Mouse (Mus musculus) hindlimb bud, embryonic 11.5 days (tissue): ENCODE measurements around the gene Prkcg.
"Not testable (repeated sequence)": the region's sequence is repeated elsewhere in the genome, so short reads cannot be mapped to it uniquely, and the experiment has no call there.

ENCODE experiments used
- DNase-seq: peaks from one replicate; pipeline ENCODE4 v3.0.0-alpha.2; 2012; ENCODE audit warnings: low read depth, low spot score; ENCODE audit errors: extremely low spot score

The Prkcg gene

DNA sequence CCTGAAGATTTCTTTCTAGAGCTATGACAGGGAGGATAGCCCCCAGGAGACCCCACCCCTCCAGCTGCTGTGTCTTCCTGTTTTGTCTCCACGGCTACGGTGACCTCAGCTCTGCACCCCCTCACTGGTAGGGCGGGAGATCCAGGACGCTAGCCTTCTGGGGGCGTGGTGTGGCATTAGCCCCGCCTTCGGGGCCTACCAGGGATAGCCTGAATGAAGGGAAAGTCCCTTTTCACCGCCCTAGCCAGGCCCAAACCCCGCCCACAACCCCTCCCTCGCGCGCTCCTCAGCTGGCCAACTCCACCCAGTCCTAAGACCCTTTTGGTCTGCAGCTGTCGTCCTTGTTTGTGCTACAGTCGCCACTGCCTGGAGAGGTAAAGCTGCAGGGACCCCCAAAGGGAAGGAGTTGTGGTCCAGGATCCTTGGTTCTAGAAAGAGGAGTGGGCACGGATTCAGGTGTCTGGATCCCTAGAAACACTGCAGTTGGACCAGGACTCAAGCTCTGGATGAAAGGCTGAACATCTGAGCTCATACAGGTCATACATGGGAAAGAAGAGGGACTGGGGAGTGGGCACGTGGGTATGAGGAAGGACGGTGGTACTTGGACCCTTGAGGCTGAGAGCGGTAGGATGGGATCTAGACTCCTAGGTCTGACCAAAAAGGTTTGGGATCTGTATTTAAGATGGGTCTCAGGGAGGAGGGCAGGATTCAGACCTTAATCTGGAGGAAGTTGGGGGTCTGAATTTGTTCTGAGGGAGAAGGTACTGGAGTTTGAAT, 1.5 kb downstream of the Prkcg start:
- peak; percentile 79 for DNase-seq

DNA sequence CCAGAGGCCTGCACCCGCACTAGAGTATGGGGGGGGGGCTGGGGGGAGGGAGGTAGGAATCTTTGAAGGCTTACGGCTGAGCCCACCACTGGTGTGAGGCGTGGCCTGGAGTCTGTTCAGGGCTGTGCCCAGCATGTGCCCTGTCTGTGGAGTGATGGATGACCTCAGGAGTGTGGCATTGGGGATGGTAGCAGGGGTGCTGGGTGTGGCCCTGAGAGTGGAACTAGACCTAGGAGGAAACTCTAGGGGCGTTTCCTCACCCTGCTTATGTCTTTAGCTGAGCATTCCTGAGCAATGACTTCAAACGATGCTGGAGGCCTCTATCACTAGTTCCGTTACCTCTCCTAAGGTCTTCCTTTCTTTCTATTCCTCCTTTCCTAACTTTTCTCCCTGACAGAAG, 2.2 kb downstream of the Prkcg start:
- DNase-seq = no peak

- DNase-seq = no peak
Measured at GRCm38 (mm10) chr7:3291764-3292163, 2.8 kb downstream of the Prkcg start.

GRCm38 (mm10) chr7:3292271-3292670, 3.3 kb downstream of the Prkcg start:
- DNase-seq = not testable (repeated sequence)

- DNase-seq = no peak
Measured at GRCm38 (mm10) chr7:3292791-3293190, 3.8 kb downstream of the Prkcg start.

- DNase-seq = no peak
Measured at GRCm38 (mm10) chr7:3294794-3295193, 5.8 kb downstream of the Prkcg start.

DNA sequence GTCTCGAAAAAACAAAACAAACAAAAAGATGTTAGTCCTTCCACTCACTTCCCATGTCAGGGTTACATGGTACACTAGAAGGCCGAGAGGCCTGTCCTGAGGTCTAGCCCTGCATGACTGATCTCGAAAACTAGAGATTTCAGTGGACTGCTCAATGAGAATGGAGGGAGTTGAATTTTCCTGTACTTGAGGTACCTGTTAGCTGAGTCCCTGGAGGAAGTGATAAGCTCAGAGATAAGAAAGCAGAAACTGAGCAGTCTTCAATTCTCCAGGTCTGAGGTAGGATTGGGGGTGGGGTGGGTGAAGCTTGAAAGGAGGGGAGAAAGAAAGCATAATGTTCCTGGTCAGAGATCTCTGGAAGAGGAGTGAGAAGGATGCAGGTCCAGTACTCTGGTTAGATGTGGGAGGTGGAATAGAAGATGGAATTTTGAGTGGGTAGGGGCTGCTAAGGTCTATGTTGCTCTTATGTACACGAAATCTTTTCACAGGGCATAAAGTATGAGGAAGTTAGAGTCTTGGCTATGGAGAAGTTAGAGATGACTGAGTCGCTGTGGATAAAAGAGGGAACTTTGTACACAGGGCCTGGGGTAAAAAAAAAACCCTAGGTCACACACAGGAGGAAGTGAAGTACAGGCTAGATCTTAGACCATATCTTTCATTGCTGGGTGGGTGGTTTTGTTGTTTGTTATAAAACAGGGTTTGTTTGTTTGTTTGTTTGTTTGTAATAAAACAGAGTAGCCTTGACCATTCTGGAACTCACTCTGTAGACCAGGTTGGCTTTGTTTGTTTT, 6.5 kb downstream of the Prkcg start:
- DNase-seq = no peak

GRCm38 (mm10) chr7:3296711-3297110, 7.7 kb downstream of the Prkcg start:
- DNase-seq = no peak

GRCm38 (mm10) chr7:3299941-3300617, 11.1 kb downstream of the Prkcg start:
- DNase-seq = no peak

DNA sequence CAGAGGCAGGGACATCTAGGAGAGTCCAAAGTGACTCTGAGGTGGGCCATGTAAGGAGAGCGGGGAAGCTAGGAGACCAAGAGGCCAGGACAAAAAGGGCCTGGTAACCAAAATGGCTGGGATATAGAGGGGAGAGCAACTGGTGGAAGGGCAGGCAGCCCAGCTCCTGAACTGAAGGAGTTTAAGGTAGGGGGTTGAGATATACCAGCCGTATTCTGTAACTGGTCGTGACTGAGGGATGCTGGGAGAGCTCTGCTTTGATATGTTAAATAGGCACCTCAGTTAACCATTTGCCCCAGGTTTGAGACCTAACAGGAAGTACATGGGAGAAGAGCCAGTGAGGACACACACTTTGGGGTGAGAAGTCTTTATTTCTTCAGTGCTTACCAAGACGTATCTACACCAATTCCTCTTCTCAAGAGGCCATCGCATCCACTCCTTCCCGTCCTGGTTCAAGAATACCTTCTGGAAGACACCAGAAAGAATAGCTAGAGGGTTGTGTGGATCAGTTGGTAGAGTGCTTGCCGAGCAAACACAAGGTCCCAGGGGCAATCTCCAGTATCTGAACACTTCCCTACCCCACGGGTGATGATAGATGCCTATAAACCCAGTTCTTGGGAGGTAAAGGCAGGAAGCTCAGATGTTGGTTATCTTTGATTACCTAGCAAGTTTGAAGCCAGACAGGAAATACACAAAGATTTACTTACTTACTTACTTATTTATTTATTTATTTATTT, 12.1 kb downstream of the Prkcg start:
- DNase-seq = no peak

DNA sequence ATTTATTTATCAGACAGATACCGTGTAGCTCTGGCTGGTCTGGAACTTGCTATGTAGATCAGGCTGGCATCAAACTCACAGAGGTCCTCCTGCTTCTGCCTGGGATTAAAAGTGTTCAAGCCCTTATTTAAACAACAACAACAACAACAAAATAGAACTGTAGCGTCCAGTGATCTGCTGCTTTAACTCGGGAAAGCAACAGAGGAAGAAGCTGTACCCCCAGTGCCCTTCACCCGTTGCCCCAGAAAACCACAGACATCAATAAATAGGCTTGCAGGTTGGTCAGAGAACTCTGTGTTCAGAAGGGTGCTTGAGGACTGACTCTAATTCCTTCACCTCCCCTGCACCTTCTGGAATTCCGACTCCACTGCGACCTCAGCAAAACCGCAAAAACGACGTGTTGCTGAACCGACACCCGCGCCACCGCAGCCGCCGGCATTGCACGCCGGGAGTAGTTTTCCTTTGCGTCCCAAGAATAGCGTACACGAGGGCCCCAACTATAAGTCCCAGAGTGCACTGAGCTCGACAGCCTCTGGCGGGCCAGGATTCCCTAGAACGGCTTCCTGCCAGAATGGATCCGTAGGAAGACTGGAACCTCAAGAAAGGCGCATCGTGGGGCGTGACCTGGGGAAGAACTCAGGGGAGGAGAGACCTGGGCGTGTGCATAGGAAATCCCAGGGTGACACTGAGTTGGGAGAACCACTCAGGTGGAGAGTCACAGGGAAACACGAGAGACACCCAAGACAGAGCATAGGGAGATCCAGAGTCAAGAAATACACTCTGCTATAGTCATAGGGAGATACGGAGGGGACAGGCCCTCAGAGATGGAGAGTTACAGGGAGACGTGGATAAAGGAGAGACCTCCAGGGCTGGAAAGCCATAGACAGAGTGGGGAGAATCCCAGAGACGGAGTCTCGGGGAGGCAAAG, 12.9 kb downstream of the Prkcg start:
- DNase-seq = no peak

DNA sequence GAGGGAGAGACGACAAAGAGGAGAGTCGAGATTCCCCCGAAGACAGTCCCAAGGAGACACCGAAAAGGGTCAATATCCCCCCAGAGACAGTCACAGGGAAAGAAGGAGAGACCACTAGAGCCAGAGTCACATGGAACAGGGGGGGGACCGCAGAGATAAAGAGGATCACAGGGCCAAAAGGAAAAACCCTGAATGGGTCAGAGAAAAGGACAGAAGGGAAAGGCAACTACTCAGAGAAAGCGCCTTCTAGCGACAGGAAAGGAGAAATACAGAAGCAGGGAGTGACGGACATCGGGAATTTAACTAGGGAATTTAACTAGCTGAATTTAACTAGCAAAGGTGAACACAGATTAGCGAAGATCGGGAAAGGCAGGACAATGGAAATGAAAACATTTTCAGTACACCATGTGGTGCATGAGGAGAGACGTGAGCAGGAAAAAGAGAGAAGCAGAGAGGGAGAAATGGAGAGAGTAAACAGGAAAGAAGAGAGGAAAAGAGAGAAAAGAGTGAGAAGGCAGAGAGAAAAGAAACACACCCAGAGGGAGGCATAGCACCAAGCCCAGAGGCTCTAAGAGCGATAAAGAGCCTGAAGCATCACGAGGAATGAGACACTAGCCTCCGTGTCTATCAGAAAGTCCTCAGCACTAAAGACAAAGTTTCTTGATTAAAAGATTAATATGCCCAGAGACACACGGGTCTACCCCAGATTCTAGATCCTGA, 13.7 kb downstream of the Prkcg start:
- no peak for DNase-seq

GRCm38 (mm10) chr7:3303276-3303781, 14.3 kb downstream of the Prkcg start:
- no peak for DNase-seq

- no peak for DNase-seq
Measured at GRCm38 (mm10) chr7:3303789-3304188, 14.8 kb downstream of the Prkcg start.

- DNase-seq = no peak
Measured at GRCm38 (mm10) chr7:3304298-3304697, 15.3 kb downstream of the Prkcg start.

DNA sequence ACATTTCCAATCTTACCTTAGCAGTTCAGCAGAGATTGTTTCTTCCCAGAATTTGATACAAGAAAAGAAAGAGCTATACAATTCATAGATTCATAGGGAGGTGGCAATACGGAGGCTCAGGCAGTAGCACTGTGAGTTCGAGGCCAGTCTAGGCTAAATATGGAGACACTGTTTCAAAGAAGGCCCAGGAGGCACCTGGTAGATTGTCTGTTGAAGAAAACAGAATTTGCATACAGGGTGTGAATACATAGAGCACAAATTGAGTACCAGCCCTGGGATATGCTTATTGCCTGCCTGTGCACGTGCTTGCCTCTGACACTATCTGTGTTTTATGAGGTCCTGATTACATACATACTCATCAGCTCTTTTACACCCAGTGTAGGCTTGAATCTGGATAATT, 17.4 kb downstream of the Prkcg start:
- no peak for DNase-seq

GRCm38 (mm10) chr7:3308646-3309045, 19.7 kb downstream of the Prkcg start:
- DNase-seq = no peak

DNA sequence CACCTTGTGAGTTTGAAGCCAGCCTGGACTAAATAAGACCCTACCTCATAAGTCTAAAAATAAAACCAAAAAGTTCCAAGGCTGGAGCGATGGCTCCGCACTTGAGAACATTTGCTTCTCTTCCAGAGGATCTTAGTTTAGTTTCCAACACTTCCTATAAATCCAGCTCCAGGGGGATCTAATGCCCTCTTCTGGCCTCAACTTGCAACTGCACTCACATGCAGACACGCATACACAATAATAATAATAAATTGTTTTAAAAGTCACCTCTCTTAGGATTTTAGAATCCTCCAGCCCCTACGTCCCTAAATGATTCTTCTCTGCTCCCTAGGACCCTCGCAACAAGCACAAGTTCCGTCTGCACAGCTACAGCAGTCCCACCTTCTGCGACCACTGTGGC, 21.3 kb downstream of the Prkcg start:
- no peak for DNase-seq

DNA sequence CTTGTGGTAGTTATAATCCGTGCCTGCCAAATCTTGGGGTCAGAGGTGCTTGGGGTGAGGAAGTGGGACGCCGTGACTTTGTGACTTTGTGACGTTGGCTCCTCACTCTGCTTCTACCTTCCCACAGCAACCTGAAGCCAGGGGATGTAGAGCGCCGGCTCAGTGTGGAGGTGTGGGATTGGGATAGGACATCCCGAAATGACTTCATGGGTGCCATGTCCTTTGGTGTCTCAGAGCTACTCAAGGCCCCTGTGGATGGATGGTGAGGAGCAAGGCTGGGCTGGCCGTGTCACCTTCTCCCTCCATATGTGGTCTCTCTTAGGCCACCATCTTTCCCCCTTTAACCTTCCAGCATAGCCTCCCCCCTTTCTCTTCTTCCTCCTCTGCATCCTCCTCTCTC, 24.6 kb downstream of the Prkcg start:
- no peak for DNase-seq
